Mouse (Mus musculus) testis, adult 2 months (tissue): Measurements from ENCODE around the gene Sval3. TPM values are rescaled to one million over a fixed set of nuclear protein-coding genes. Genes with fewer than 3 reads are reported as not detected.

ENCODE experiments used
- H3K27ac ChIP-seq: fragments of 200-500 bp; 2 replicates; pipeline ENCODE4 v1.5.1; 2012; ENCODE audit warnings: low read depth, low read length; ENCODE audit not compliant: control insufficient read depth, insufficient read depth
- H3K27me3 ChIP-seq: fragments of 200-500 bp; 2 replicates; pipeline ENCODE4 v1.6.1; 2012; ENCODE audit warnings: mild to moderate bottlenecking, low read length, moderate library complexity; ENCODE audit not compliant: control insufficient read depth, insufficient read depth
- H3K36me3 ChIP-seq: fragments of 200-500 bp; 2 replicates; pipeline ENCODE4 v1.6.1; 2012; ENCODE audit warnings: mild to moderate bottlenecking, low read length; ENCODE audit not compliant: control insufficient read depth, insufficient read depth
- H3K4me1 ChIP-seq: fragments of 200-500 bp; 2 replicates; pipeline ENCODE4 v1.6.1; 2012; ENCODE audit warnings: low read length; ENCODE audit not compliant: control insufficient read depth, insufficient read depth
- H3K4me3 ChIP-seq: fragments of 200-500 bp; 2 replicates; pipeline ENCODE4 v1.5.1; 2012; ENCODE audit warnings: low read depth, mild to moderate bottlenecking, low read length, moderate library complexity, mixed read lengths; ENCODE audit not compliant: control insufficient read depth
- CTCF ChIP-seq: fragments of 200-500 bp; IDR thresholded peaks from 2 replicates; pipeline ENCODE4 v1.5.1; 2012; ENCODE audit warnings: low read depth, mild to moderate bottlenecking, inconsistent platforms, low read length, moderate library complexity; ENCODE audit not compliant: control insufficient read depth, insufficient read depth, insufficient replicate concordance
- POLR2A ChIP-seq: fragments of 200-500 bp; IDR thresholded peaks from 2 replicates; pipeline ENCODE4 v1.6.1; 2012; ENCODE audit warnings: low read depth, mild to moderate bottlenecking, inconsistent platforms, low read length, moderate library complexity; ENCODE audit not compliant: control insufficient read depth
- polyA plus RNA-seq: library from polyadenylated mRNA; depleted of rRNA; stranded (reverse); fragments of >200 nt; gene quantifications from 2 replicates; pipeline ENCODE4 v1.2.3, GENCODE M21; 2012; rRNA removed

The Sval3 gene
- not detected in 2 replicates for polyA plus RNA-seq

DNA sequence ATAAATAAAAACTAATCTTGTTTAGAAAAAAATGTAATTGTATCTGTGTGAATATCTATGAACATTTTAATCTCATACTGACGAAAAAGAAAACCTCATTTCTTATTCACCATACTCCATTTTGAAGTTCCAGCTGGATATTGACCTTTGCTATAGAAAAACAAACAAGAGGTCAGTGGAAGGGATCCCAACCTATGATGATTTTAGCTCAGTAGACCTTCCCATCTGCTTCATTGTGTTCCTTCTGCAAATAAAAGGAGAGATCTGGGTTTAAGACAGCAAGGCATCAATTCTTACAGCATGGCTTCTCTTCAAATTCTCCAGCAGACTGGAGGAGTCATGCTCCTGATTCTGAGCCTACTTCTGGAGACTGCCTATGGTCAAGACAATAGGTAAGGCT lies at the start of gene Sval3:
Sval3 (plus strand) TSS at position 301 of the 400 bp plus-strand sequence.
- Histone ChIP-seq H3K27me3 (no peaks in the 10 kb centered on the region), H3K4me1 (no peaks in the 10 kb centered on the region), H3K27ac (no peak within 1 kb of the TSS), H3K36me3 (no peaks in the 10 kb centered on the region), H3K4me3 (no peak within 1 kb of the TSS)
- TF ChIP-seq CTCF = no peak
- no peak for TF ChIP-seq POLR2A

DNA sequence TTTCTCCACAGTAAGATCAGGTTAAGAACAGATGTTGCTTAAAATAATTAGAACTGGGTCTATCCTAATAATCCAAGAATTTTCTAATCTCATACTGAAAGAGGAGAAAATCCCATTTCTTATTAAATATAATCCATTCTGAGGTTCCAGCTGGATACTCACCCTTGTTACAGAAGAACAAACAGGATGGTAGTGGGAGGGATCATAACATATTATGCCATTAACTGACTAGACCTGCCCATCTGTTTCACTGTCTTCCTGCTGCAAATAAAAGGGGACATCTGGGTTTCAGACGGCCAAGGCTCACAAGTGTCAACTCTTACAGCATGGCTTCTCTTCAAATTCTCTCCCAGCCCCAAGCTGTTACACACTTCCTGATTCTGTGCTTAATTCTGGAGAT lies 16.6 kb upstream of the Sval3 start, which contains the start of gene Sval1:
Sval1 (plus strand) TSS at position 301 of the 400 bp plus-strand sequence.
- H3K4me3 ChIP-seq = no peak within 1 kb of the TSS
- H3K27ac ChIP-seq = no peak within 1 kb of the TSS
- no peaks in the 10 kb centered on the region for H3K27me3 ChIP-seq
- TF ChIP-seq CTCF = no peak
- TF ChIP-seq POLR2A = no peak
- no peaks in the 10 kb centered on the region for H3K4me1 ChIP-seq
- H3K36me3 ChIP-seq = no peaks in the 10 kb centered on the region

Other genes starting within 250 kb of the Sval3 start
- not detected in 2 replicates for gene Olfr459, start 193.0 kb upstream of the Sval3 start, polyA plus RNA-seq
- not detected in 2 replicates for gene Pip, start 120.6 kb upstream of the Sval3 start, polyA plus RNA-seq
- not detected in 2 replicates for gene Sval2, start 115.2 kb upstream of the Sval3 start, polyA plus RNA-seq
- gene Sval1, start 16.5 kb upstream of the Sval3 start, polyA plus RNA-seq = not detected in 2 replicates
- not detected in 2 replicates for gene Sva, start 70.3 kb downstream of the Sval3 start, polyA plus RNA-seq
- not detected in 2 replicates for gene Tas2r139, start 172.8 kb downstream of the Sval3 start, polyA plus RNA-seq
- not detected in 2 replicates for gene Tas2r144, start 247.2 kb downstream of the Sval3 start, polyA plus RNA-seq